Mouse (Mus musculus) olfactory bulb, adult 2 months (tissue): ENCODE measurements at regions not wholly inside any gene's neighbourhood (a gene's known extent, or its start where the extent isn't known, plus 50 kb on each side); places are given as distances from the start of the nearest gene placed in this dataset.

Source experiments
- CTCF ChIP-seq: fragments of 200-500 bp; IDR thresholded peaks from 2 replicates; pipeline ENCODE4 v1.5.1; 2012; ENCODE audit warnings: low read depth, mild to moderate bottlenecking, low read length, moderate library complexity; ENCODE audit not compliant: insufficient read depth
- POLR2A ChIP-seq: fragments of 200-500 bp; IDR thresholded peaks from 2 replicates; pipeline ENCODE4 v1.6.1; 2012; ENCODE audit warnings: mild to moderate bottlenecking, low read depth, low read length, moderate library complexity; ENCODE audit not compliant: insufficient read depth

DNA sequence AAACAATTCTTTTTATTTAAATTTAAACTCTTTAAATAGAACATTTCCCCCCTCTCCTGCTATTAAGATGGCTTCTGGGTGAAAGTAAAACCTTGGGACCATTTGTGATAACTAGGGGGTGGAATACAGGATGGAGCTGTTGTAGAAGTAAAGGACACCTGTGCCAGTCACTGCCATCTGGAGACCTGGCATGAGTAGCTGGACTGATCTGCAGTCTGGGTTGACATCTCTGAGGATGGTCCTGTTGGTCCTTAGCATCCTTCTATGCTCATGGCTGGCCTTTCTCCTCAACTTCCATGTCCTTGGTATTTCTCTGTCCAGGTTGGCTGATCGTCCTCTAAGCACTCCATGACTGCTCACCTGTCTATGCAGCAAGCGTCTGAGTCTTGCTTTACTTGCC lies 58.3 kb downstream of the Gm815 start:
- TF ChIP-seq CTCF (no peak), POLR2A (no peak)
